Mouse (Mus musculus) megakaryocyte, embryonic 14.5 days (primary cell): ENCODE results near the gene Pfdn6.

ENCODE experiments used
- FLI1 ChIP-seq: IDR thresholded peaks from 2 replicates; pipeline ENCODE4 v1.6.1; 2012; ENCODE audit warnings: low read length, inconsistent platforms, mixed read lengths
- GATA1 ChIP-seq: IDR thresholded peaks from 3 replicates; pipeline ENCODE4 v1.6.1; 2012; ENCODE audit warnings: mixed read lengths, low read length, inconsistent platforms, borderline replicate concordance

DNA sequence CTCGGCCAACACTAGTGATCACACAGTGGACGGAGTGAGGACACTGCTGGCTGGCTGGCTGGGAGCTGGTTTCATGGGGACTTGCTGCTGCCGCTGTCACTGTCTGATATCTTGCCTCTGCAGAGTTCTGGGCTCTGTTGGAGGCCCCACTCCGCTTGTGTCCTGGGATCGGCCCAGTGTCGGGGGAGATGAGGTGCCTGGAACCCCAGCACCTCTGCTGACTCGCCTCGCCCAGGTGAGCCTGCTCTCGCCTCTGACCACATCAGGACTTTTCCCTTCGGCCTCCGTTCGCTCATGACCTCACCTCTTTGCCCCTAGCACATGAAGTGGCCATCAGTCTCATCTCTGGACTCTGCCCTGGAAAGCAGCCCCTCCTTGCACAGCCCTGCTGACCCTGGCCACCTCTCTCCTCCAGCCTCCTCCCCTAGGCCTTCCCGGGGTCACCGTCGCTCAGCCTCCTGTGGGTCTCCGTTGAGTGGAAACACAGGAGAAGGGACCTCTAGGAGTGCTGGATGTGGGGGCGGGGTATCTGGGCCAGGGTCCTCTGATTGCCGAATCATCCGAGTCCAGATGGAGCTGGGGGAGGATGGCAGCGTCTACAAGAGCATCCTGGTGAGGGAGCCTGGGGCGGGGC lies 4.6 kb downstream of the Pfdn6 start:
- TF ChIP-seq GATA1 (no peak), FLI1 (no peak)
